Mouse (Mus musculus) kidney, adult 2 months (tissue): Measurements from ENCODE around the gene Idh3a. TPM values are rescaled to one million over a fixed set of nuclear protein-coding genes. Genes with fewer than 3 reads are reported as not detected.

Experiments
- DNase-seq: peaks from one replicate; pipeline ENCODE4 v3.0.0; 2021
- H3K27ac ChIP-seq: fragments of 200-500 bp; 2 replicates; pipeline ENCODE4 v1.5.1; 2012; ENCODE audit warnings: low read depth, low read length, control low read depth, inconsistent platforms; ENCODE audit not compliant: insufficient read depth
- H3K27me3 ChIP-seq: fragments of 200-500 bp; replicated peaks from 2 replicates; pipeline ENCODE4 v1.6.1; 2012; ENCODE audit warnings: mild to moderate bottlenecking, moderate library complexity, low read length, inconsistent platforms; ENCODE audit not compliant: control insufficient read depth, insufficient read depth
- H3K36me3 ChIP-seq: fragments of 200-500 bp; 2 replicates; pipeline ENCODE4 v1.6.1; 2012; ENCODE audit warnings: mild to moderate bottlenecking, moderate library complexity, low read length, inconsistent platforms; ENCODE audit not compliant: control insufficient read depth, insufficient read depth
- H3K4me1 ChIP-seq: fragments of 200-500 bp; 2 replicates; pipeline ENCODE4 v1.6.1; 2011; ENCODE audit warnings: low read length; ENCODE audit not compliant: control insufficient read depth, insufficient read depth
- H3K4me3 ChIP-seq: fragments of 200-500 bp; 2 replicates; pipeline ENCODE4 v1.5.1; 2011; ENCODE audit warnings: mild to moderate bottlenecking, low read depth, low read length, control low read depth; ENCODE audit not compliant: insufficient read depth
- CTCF ChIP-seq: fragments of 200-500 bp; conservative IDR thresholded peaks from 2 replicates; pipeline ENCODE4 v1.5.1; 2011; ENCODE audit warnings: low read depth, mild to moderate bottlenecking, control low read depth, low read length, moderate library complexity, mixed read lengths; ENCODE audit not compliant: insufficient read depth, insufficient read length
- POLR2A ChIP-seq: fragments of 200-500 bp; IDR thresholded peaks from one replicate; pipeline ENCODE4 v1.6.1; 2011; ENCODE audit warnings: low read depth, low read length, control low read depth
- WGBS: fragments of 180-500 bp; shearing (Covaris S2); methylation state at CpG from one replicate; pipeline ENCODE4 v1.1.7; 2018; 5-methylcytosine and 5-hydroxymethylcytosine counted together
- polyA plus RNA-seq: library from polyadenylated mRNA; depleted of rRNA; stranded (reverse); fragments of >200 nt; gene quantifications from 2 replicates; pipeline ENCODE4 v1.2.3, GENCODE M21; 2012

The Idh3a gene
- polyA plus RNA-seq, 1 experiment: 122 TPM

- WGBS: 53% methylated on average over 2 of the region's 2 CpGs
- no peak overlapping the region for H3K27ac ChIP-seq
- no peaks in the 10 kb centered on the region for H3K4me1 ChIP-seq
- TF ChIP-seq CTCF (no peak), POLR2A (no peak)
- DNase-seq: no peak
- no peak overlapping the region for H3K4me3 ChIP-seq
- H3K36me3 ChIP-seq: no peaks in the 10 kb centered on the region
- H3K27me3 ChIP-seq: no peaks in the 10 kb centered on the region
Observed at GRCm38 (mm10) chr9:54639192-54639591, 53.1 kb downstream of the Idh3a start.

GRCm38 (mm10) chr9:54641548-54641947 lies 55.4 kb downstream of the Idh3a start:
- Histone ChIP-seq H3K4me3 (no peak overlapping the region), H3K36me3 (no peaks in the 10 kb centered on the region), H3K4me1 (no peaks in the 10 kb centered on the region), H3K27me3 (no peaks in the 10 kb centered on the region), H3K27ac (no peak overlapping the region)
- WGBS: 73% methylated on average over 3 of the region's 3 CpGs
- no peak for DNase-seq
- TF ChIP-seq POLR2A: no peak
- no peak for TF ChIP-seq CTCF

- Histone ChIP-seq H3K36me3 (no peaks in the 10 kb centered on the region), H3K27ac (no peak overlapping the region), H3K4me3 (no peak overlapping the region), H3K4me1 (no peaks in the 10 kb centered on the region), H3K27me3 (no peaks in the 10 kb centered on the region)
- no peak for DNase-seq
- 76% methylated on average over 2 of the region's 2 CpGs for WGBS
- TF ChIP-seq POLR2A: no peak
- TF ChIP-seq CTCF: no peak
Observed at GRCm38 (mm10) chr9:54642149-54642548, 56.0 kb downstream of the Idh3a start.

DNA sequence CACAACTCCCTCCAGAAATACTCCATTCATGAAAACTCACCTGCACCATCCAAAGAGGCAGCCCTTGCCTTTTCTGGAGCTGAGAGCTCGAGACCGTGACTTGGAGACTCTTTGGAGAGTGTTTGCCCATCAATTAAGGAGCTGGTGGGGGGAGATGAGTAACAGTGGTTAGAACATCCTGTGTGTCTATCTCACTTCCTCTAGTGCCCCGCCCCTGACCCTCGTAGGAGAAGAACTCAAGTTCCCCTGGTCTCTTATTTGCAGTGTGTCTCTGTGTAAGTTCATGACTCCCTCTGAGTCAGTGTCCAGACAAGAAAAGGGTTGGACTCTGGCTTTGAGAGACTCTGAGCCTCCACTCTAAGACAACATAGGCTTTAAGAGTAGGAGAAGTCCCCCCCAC lies 56.4 kb downstream of the Idh3a start:
- no peaks in the 10 kb centered on the region for H3K27me3 ChIP-seq
- no peak for DNase-seq
- H3K36me3 ChIP-seq: no peaks in the 10 kb centered on the region
- no peaks in the 10 kb centered on the region for H3K4me1 ChIP-seq
- 76% methylated on average over 4 of the region's 4 CpGs for WGBS
- TF ChIP-seq POLR2A: no peak
- no peak for TF ChIP-seq CTCF
- no peak overlapping the region for H3K27ac ChIP-seq
- no peak overlapping the region for H3K4me3 ChIP-seq

GRCm38 (mm10) chr9:54643179-54643578 lies 57.0 kb downstream of the Idh3a start:
- H3K4me1 ChIP-seq: no peaks in the 10 kb centered on the region
- H3K27ac ChIP-seq: no peak overlapping the region
- no peaks in the 10 kb centered on the region for H3K27me3 ChIP-seq
- no peaks in the 10 kb centered on the region for H3K36me3 ChIP-seq
- 94% methylated on average over 7 of the region's 7 CpGs for WGBS
- H3K4me3 ChIP-seq: no peak overlapping the region
- TF ChIP-seq POLR2A (no peak), CTCF (no peak)
- DNase-seq: no peak

GRCm38 (mm10) chr9:54645530-54645929 lies 59.4 kb downstream of the Idh3a start:
- no peak for DNase-seq
- H3K4me1 ChIP-seq: peaks cover 3% of the 10 kb centered on the region; the same call in 1 of the 2 replicates
- 75% methylated on average over 6 of the region's 6 CpGs for WGBS
- no peaks in the 10 kb centered on the region for H3K27me3 ChIP-seq
- H3K4me3 ChIP-seq: no peak overlapping the region
- no peak for TF ChIP-seq POLR2A
- TF ChIP-seq CTCF: no peak
- H3K36me3 ChIP-seq: no peaks in the 10 kb centered on the region
- no peak overlapping the region for H3K27ac ChIP-seq

DNA sequence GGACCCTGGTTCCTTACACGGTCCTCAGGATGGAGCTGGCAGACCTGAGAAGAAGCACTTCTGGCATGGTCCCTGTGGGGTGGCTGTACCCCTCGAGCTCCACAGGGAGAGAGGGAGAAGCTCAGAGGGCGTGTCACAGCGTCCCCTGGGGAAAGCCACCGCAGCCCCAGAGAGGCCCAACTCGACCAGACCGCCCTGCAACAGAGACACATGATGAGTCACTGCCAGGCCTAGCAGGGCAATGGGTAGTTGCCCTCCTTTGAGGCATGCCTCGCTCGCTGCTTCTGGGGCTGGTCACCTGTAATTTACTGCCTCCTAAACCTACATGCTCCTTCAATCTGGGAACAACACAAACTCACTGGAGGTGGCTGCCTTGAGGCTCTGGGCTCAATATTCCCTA lies 60.1 kb downstream of the Idh3a start:
- H3K4me3 ChIP-seq: no peak overlapping the region
- H3K4me1 ChIP-seq: peaks cover 3% of the 10 kb centered on the region; the same call in 1 of the 2 replicates
- no peak for TF ChIP-seq POLR2A
- no peak for TF ChIP-seq CTCF
- H3K27me3 ChIP-seq: no peaks in the 10 kb centered on the region
- H3K36me3 ChIP-seq: no peaks in the 10 kb centered on the region
- H3K27ac ChIP-seq: no peak overlapping the region
- DNase-seq: no peak
- WGBS: 74% methylated on average over 9 of the region's 9 CpGs

- H3K36me3 ChIP-seq: no peaks in the 10 kb centered on the region
- H3K4me1 ChIP-seq: peaks cover 3% of the 10 kb centered on the region; the same call in 1 of the 2 replicates
- WGBS: 34% methylated on average over 2 of the region's 2 CpGs
- TF ChIP-seq CTCF (no peak), POLR2A (no peak)
- no peaks in the 10 kb centered on the region for H3K27me3 ChIP-seq
- no peak for DNase-seq
- no peak overlapping the region for H3K27ac ChIP-seq
- H3K4me3 ChIP-seq: no peak overlapping the region
Observed at GRCm38 (mm10) chr9:54647456-54647855, 61.3 kb downstream of the Idh3a start.
